Mouse (Mus musculus): ENCODE results near the gene Mlycd. TPM values are rescaled to one million over a fixed set of nuclear protein-coding genes. Genes with fewer than 3 reads are reported as not detected.
A peak's percentile ranks its signal among the peaks of the same experiment; 100 is the strongest.

Mlycd gene
- polyA plus RNA-seq, 1 experiment from 2014 or later = 19.3 TPM

DNA sequence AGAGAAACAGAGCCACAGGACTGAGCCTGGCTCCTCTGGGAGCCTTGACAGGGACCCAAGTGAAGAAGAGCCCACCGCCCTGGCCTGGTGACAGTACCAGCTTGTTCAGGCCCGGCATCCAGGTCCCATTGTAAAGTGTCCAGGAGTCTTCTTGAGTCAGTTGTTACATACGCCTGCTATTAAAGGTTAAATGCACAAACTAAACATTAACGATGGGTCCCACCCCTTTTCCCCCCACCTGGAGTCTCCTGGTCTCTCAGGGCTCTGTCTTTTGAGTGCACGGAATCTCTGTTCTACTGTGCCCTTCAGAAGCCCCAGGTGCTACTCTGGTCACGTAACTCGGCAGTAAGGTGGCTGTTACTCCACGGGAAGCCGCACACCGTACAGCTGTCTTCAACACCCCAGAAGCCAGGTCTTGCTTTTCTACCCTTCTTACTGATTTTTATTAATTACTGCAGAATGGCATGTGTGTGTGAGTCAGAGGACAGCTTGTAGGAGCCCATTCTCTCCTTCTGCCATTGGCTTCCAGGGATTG, 29.6 kb downstream of the Mlycd start:
- H3K4me2 ChIP-seq = no peak overlapping the region
- no peaks in the 10 kb centered on the region for H3K27me3 ChIP-seq (replicated peaks)
- no peak for ATAC-seq (ENCODE audit: insufficient number of reproducible peaks, low FRiP score)
- WGBS = 81% methylated on average over 10 of the region's 10 CpGs
- no peaks in the 10 kb centered on the region for H3K9me3 ChIP-seq (replicated peaks)
- H3K9ac ChIP-seq = no peak overlapping the region
- H3K4me1 ChIP-seq (replicated peaks) = peaks cover 44% of the 10 kb centered on the region
- no peak overlapping the region for H3K27ac ChIP-seq (ENCODE audit: poor library complexity, severe bottlenecking)
- H3K4me3 ChIP-seq = no peak overlapping the region
- H3K36me3 ChIP-seq = no peaks in the 10 kb centered on the region

DNA sequence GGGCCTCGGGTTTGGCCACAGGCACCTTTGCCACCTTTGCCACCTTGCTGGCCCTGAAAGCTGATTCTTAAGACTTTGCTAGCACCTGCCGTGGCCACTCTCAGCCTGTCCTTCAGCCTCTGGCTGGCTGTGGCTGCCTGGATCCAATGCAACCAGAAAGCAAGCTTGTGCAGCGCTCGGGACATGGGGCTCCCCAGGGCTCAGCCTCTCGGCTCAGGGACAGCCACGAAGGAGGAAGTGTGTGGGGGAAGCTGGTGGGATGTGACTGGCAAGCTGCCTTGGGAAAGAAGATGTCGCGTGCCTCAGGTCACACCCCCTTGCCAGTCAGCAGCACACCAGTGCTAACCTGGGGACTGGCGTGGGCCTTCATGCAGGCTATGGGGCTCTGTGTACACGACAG, 30.1 kb downstream of the Mlycd start:
- no peaks in the 10 kb centered on the region for H3K27me3 ChIP-seq (replicated peaks)
- no peaks in the 10 kb centered on the region for H3K36me3 ChIP-seq
- H3K4me3 ChIP-seq = no peak overlapping the region
- H3K4me1 ChIP-seq (replicated peaks) = peaks cover 48% of the 10 kb centered on the region
- no peak for ATAC-seq (ENCODE audit: insufficient number of reproducible peaks, low FRiP score)
- H3K27ac ChIP-seq (ENCODE audit: poor library complexity, severe bottlenecking) = no peak overlapping the region
- no peak overlapping the region for H3K9ac ChIP-seq
- H3K4me2 ChIP-seq = no peak overlapping the region
- H3K9me3 ChIP-seq (replicated peaks) = no peaks in the 10 kb centered on the region
- 63% methylated on average over 10 of the region's 10 CpGs for WGBS

DNA sequence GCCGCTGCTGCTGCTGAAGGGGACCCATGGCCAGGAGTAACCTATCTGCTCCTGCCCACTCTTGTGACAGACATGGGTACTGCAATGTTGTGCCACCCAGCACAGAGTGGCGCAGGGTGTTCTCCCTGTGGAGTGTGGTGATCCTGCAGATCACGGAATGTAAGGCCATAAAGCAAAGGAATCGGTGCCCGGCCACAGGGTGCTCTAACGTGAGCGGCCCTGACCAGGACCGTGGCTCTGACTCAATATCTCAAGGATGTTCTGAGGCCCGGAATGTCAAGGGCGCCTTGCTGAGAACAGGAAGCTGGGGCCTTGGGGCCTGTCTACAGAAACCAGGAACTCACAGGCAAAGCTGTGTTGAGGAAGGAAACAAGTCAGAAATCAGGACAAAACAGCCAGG, 30.9 kb downstream of the Mlycd start:
- H3K4me2 ChIP-seq = no peak overlapping the region
- H3K4me1 ChIP-seq (replicated peaks) = peaks cover 45% of the 10 kb centered on the region
- no peaks in the 10 kb centered on the region for H3K9me3 ChIP-seq (replicated peaks)
- H3K36me3 ChIP-seq = no peaks in the 10 kb centered on the region
- H3K27me3 ChIP-seq (replicated peaks) = no peaks in the 10 kb centered on the region
- H3K9ac ChIP-seq = no peak overlapping the region
- no peak overlapping the region for H3K4me3 ChIP-seq
- H3K27ac ChIP-seq (ENCODE audit: poor library complexity, severe bottlenecking) = peak overlapping the region; percentile 7
- WGBS = 71% methylated on average over 10 of the region's 10 CpGs
- ATAC-seq (ENCODE audit: insufficient number of reproducible peaks, low FRiP score) = no peak

DNA sequence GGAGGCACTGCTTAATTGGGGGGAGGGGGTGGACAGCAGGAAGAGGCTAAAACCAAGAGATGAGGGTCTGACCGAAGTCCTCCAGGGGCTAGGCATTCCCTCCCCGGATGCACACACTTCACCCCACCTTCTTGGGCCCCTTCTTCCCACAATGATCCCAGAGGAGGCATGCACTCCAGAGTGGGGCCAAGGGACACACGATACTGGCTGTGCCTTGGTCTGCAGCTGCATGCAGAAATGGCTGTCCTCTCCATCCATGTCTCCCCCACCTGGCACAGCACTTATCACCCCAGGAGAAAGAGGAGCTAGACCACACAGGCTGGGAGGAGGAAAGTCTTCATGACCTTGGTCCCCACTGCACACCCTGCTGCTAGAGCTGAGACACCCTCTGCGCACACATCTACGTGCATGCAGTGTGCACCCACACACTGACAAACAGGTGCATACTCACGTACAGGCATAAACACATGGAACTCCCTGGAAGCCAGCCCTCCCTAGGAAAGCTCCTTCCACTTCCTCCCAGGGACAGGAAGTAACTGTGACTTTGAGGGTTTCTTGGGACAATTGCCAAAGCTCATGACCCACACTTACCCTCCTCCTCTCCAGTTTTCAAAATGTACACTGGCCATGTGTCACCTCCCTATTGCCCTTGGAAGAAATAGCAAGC, 31.5 kb downstream of the Mlycd start:
- 78% methylated on average over 6 of the region's 6 CpGs for WGBS
- Histone ChIP-seq H3K4me2 (no peak overlapping the region), H3K27ac (ENCODE audit: poor library complexity, severe bottlenecking) (peak overlapping the region; percentile 7; the same call in 1 of the 2 replicates), H3K9me3 (replicated peaks) (no peaks in the 10 kb centered on the region), H3K36me3 (no peaks in the 10 kb centered on the region), H3K9ac (no peak overlapping the region), H3K4me3 (no peak overlapping the region), H3K27me3 (replicated peaks) (no peaks in the 10 kb centered on the region), H3K4me1 (replicated peaks) (peaks cover 42% of the 10 kb centered on the region)
- ATAC-seq (ENCODE audit: insufficient number of reproducible peaks, low FRiP score) = no peak

DNA sequence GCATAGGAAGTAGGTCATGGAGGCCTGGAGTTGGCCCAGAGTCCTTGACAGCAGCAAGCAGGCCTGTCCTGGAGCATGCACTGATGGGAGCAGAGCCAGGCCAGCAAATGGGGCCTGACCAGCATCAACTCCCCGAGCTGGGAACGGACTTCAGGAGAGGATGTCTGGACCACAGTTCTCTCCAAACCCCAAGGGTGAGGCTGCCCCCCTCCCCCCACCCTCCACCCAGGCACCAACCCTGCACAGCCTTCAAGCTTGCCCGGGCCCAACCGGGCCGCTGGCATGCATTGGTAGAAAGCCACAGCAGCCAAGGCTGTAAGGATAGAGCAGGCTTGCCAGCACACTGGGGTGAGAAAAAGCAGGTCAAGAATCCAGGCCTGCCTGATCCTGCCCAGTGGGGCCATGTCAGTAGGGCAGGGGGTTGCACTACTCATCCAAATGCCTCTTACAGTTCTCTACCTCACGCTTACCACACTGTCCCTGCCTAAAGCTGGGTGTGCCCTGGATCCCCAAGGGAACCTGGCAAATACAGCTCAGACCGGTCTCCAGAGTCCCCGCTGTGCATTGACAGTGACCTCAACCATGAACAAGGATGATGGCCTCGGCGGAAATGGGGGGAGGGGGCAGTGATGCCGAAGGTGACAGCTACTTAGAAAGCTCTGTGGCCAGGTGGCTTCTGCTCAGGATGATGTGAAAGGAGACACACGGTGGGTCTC, 33.1 kb downstream of the Mlycd start:
- no peak for ATAC-seq (ENCODE audit: insufficient number of reproducible peaks, low FRiP score)
- H3K36me3 ChIP-seq = no peaks in the 10 kb centered on the region
- H3K27ac ChIP-seq (ENCODE audit: poor library complexity, severe bottlenecking) = no peak overlapping the region
- 70% methylated on average over 12 of the region's 12 CpGs for WGBS
- H3K4me3 ChIP-seq = no peak overlapping the region
- H3K9me3 ChIP-seq (replicated peaks) = no peaks in the 10 kb centered on the region
- no peaks in the 10 kb centered on the region for H3K27me3 ChIP-seq (replicated peaks)
- no peak overlapping the region for H3K9ac ChIP-seq
- H3K4me2 ChIP-seq = no peak overlapping the region
- H3K4me1 ChIP-seq (replicated peaks) = peaks cover 29% of the 10 kb centered on the region

DNA sequence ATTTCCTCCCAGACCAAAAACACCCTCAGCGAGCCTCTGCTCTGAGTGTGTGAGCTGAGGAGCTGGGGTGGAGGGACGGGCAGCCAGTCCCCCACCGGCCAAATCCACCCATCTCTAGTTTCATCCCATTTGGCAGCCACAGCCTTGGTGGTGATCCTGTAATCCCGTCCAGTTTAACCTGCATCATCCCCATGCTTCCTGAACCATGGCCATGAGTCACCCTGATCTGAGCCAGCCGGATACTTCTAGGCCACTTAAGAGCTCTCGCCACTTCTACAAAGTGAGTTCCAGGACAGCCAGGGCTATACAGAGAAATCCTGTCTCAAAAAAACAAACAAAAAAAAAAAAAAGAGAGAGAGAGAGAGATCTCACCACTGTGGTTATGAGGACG, 33.7 kb downstream of the Mlycd start:
- ATAC-seq (ENCODE audit: insufficient number of reproducible peaks, low FRiP score) = no peak
- H3K27ac ChIP-seq (ENCODE audit: poor library complexity, severe bottlenecking) = no peak overlapping the region
- 52% methylated on average over 7 of the region's 7 CpGs for WGBS
- no peaks in the 10 kb centered on the region for H3K36me3 ChIP-seq
- no peak overlapping the region for H3K9ac ChIP-seq
- no peaks in the 10 kb centered on the region for H3K9me3 ChIP-seq (replicated peaks)
- H3K27me3 ChIP-seq (replicated peaks) = no peaks in the 10 kb centered on the region
- H3K4me2 ChIP-seq = no peak overlapping the region
- no peak overlapping the region for H3K4me3 ChIP-seq
- H3K4me1 ChIP-seq (replicated peaks) = peaks cover 29% of the 10 kb centered on the region

DNA sequence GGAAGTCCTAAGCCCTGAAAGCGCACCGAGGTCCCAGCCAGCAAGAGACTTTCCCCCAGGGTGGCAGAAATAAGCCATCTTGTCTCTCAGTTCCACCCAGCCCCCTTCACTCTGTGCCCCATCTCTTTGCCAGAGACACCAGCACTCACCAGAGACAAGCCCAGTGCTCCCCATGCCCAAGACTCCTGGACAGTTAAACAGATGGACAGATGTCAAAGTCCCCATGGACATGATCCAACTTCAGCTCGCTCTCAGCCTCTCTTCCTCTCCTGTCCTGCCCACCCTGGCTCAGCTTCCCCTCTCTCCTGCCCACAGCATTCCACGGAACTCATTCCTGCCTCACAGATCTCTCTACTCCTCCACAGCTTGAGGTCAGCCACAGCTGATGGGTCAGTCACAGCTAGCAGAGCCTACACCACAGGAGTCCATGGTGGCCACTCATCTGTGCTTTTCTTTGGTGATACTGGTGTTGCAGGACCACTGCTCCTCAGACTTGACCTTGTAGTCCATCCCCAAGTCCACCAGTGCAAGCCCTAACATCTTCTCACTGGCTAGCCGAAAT, 34.2 kb downstream of the Mlycd start:
- Histone ChIP-seq H3K4me1 (replicated peaks) (peaks cover 24% of the 10 kb centered on the region), H3K4me3 (no peak overlapping the region), H3K9ac (no peak overlapping the region), H3K27ac (ENCODE audit: poor library complexity, severe bottlenecking) (no peak overlapping the region), H3K9me3 (replicated peaks) (no peaks in the 10 kb centered on the region), H3K36me3 (no peaks in the 10 kb centered on the region), H3K4me2 (no peak overlapping the region), H3K27me3 (replicated peaks) (no peaks in the 10 kb centered on the region)
- ATAC-seq (ENCODE audit: insufficient number of reproducible peaks, low FRiP score) = no peak
- 72% methylated on average over 5 of the region's 5 CpGs for WGBS

DNA sequence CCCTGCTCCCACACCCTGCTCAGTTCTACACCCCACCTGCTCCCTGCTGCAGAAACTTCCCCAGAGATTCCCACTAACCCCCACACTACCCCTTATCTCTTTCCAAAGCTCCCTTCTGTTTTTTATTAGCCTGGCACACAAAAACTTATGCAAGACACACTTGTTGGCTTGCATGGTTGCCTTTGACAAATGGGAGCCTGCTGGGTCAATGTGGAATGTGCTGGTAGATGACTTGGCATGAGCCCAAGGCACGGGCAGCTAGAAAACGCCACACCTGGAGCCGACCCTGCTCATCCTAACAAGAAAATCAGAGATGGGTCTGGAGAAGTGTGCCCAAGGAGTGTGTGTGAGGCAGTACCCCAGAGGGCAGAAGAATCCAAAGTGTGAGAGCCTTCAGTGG, 34.9 kb downstream of the Mlycd start:
- WGBS = 75% methylated on average over 3 of the region's 3 CpGs

DNA sequence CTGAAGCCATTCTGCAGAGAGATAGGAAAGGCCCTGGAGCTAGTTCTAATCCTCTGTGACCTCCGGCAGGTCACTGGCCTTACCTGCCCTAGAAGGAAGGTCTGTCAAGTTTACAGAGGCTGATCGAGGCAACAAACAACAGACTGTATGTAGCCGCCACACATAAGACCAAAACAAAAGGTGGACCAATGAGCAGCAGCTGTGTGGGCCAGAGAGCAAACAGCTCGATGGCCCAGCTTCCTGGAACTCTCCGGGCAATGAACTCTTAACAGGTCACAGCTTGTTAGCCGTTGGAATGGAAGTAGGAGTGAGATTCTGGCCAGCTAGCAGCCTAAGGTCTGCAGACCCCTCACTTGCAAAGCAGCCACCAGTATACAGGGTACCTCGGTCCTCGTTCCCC, 35.6 kb downstream of the Mlycd start:
- no peak for ATAC-seq (ENCODE audit: insufficient number of reproducible peaks, low FRiP score)
- Histone ChIP-seq H3K27ac (ENCODE audit: poor library complexity, severe bottlenecking) (no peak overlapping the region), H3K36me3 (no peaks in the 10 kb centered on the region), H3K4me1 (replicated peaks) (peaks cover 17% of the 10 kb centered on the region), H3K4me2 (no peak overlapping the region), H3K9ac (no peak overlapping the region), H3K27me3 (replicated peaks) (peaks cover 3% of the 10 kb centered on the region; the same call in 1 of the 2 replicates), H3K4me3 (no peak overlapping the region), H3K9me3 (replicated peaks) (no peaks in the 10 kb centered on the region)
- WGBS = 69% methylated on average over 8 of the region's 8 CpGs

More for the DNA sequence above, 34.9 kb downstream of the Mlycd start:
- H3K9ac ChIP-seq = no peak overlapping the region
- no peak overlapping the region for H3K27ac ChIP-seq (ENCODE audit: poor library complexity, severe bottlenecking)
- H3K9me3 ChIP-seq (replicated peaks) = no peaks in the 10 kb centered on the region
- no peak for ATAC-seq (ENCODE audit: insufficient number of reproducible peaks, low FRiP score)
- H3K36me3 ChIP-seq = no peaks in the 10 kb centered on the region
- no peaks in the 10 kb centered on the region; the same call in 1 of the 2 replicates for H3K27me3 ChIP-seq (replicated peaks)
- no peak overlapping the region for H3K4me3 ChIP-seq
- H3K4me2 ChIP-seq = no peak overlapping the region
- H3K4me1 ChIP-seq (replicated peaks) = peaks cover 21% of the 10 kb centered on the region

DNA sequence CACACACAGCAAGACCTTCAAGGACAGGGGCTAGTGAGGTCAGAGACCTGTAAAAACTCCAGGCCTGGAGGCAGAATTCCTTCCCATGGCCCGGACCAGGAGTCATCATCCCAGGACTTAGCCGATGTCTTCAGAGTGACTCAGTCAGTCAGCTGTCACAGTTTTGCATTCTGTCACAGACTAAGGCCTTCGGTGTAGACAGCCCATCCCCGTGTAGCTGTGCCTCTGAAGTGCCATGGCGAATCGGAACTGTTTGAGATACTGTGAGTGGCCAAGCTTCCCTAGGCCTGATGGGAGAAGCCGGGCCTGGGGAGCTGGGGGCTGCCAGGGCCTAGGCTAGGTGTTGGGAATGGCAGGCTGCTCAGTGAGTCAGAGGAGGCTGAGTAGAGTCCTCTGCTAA, 36.0 kb downstream of the Mlycd start:
- peaks cover 3% of the 10 kb centered on the region; the same call in 1 of the 2 replicates for H3K27me3 ChIP-seq (replicated peaks)
- no peak overlapping the region for H3K4me3 ChIP-seq
- no peak for ATAC-seq (ENCODE audit: insufficient number of reproducible peaks, low FRiP score)
- no peak overlapping the region for H3K4me2 ChIP-seq
- H3K9ac ChIP-seq = no peak overlapping the region
- peaks cover 17% of the 10 kb centered on the region for H3K4me1 ChIP-seq (replicated peaks)
- H3K27ac ChIP-seq (ENCODE audit: poor library complexity, severe bottlenecking) = no peak overlapping the region
- no peaks in the 10 kb centered on the region for H3K36me3 ChIP-seq
- no peaks in the 10 kb centered on the region for H3K9me3 ChIP-seq (replicated peaks)
- 67% methylated on average over 7 of the region's 7 CpGs for WGBS

DNA sequence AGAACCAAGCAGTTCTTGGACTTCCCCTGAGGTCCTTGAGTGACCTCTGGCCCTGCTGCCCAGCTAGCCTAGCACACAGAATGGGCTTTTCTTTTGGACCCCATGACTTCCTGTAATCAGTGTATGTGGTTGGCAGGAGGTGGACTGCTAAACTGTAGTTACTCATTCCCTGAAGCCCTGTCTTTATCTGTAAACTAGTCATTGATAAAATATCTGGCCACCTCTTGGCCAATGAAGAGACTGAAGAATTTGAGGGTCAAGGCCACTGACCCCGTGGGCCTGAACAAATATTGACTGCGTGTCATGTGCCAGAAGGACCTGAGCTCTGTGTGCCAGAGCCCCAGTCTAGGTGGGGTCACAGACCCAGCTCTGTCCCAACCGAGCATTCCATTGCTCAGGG, 37.7 kb downstream of the Mlycd start:
- Histone ChIP-seq H3K36me3 (no peaks in the 10 kb centered on the region), H3K4me1 (replicated peaks) (peaks cover 21% of the 10 kb centered on the region), H3K9me3 (replicated peaks) (no peaks in the 10 kb centered on the region), H3K4me3 (no peak overlapping the region), H3K9ac (no peak overlapping the region), H3K4me2 (no peak overlapping the region), H3K27ac (ENCODE audit: poor library complexity, severe bottlenecking) (no peak overlapping the region), H3K27me3 (replicated peaks) (peaks cover 3% of the 10 kb centered on the region; the same call in 1 of the 2 replicates)
- no peak for ATAC-seq (ENCODE audit: insufficient number of reproducible peaks, low FRiP score)
- WGBS = 40% methylated on average over 3 of the region's 3 CpGs
